Mouse (Mus musculus) spleen, adult 2 months (tissue): ENCODE results near the gene Polr2h. TPM values are rescaled to one million over a fixed set of nuclear protein-coding genes. Genes with fewer than 3 reads are reported as not detected.
A peak's percentile ranks its signal among the peaks of the same experiment; 100 is the strongest.

Experiments
- DNase-seq, 2 experiments: peaks; one replicate each; pipeline versions ENCODE4 v3.0.0 to v3.0.0-alpha.2; 2012 to 2021; ENCODE audit warnings: low spot score in 2 of 2, low read depth in 1 of 2
- H3K27ac ChIP-seq: fragments of 200-500 bp; 2 replicates; pipeline ENCODE4 v1.5.1; 2012; ENCODE audit warnings: low read length, inconsistent platforms; ENCODE audit not compliant: insufficient read depth
- H3K27me3 ChIP-seq: fragments of 200-500 bp; 2 replicates; pipeline ENCODE4 v1.6.1; 2012; ENCODE audit warnings: mild to moderate bottlenecking, moderate library complexity, low read length, inconsistent platforms; ENCODE audit not compliant: control insufficient read depth, insufficient read depth
- H3K36me3 ChIP-seq: fragments of 200-500 bp; 2 replicates; pipeline ENCODE4 v1.6.1; 2012; ENCODE audit warnings: mild to moderate bottlenecking, low read length, inconsistent platforms; ENCODE audit not compliant: control insufficient read depth, insufficient read depth
- H3K4me1 ChIP-seq: fragments of 200-500 bp; 2 replicates; pipeline ENCODE4 v1.6.1; 2011; ENCODE audit warnings: inconsistent platforms; ENCODE audit not compliant: control insufficient read depth, insufficient read depth, insufficient read length
- H3K4me3 ChIP-seq: fragments of 200-500 bp; 2 replicates; pipeline ENCODE4 v1.5.1; 2011; ENCODE audit warnings: mild to moderate bottlenecking, inconsistent platforms; ENCODE audit not compliant: insufficient read depth, insufficient read length; ENCODE audit errors: extremely low read depth
- CTCF ChIP-seq: fragments of 200-500 bp; IDR thresholded peaks from 2 replicates; pipeline ENCODE4 v1.5.1; 2011; ENCODE audit warnings: mild to moderate bottlenecking, inconsistent platforms; ENCODE audit not compliant: insufficient read depth, insufficient read length, insufficient replicate concordance; ENCODE audit errors: extremely low read depth
- POLR2A ChIP-seq: fragments of 200-500 bp; IDR thresholded peaks from 2 replicates; pipeline ENCODE4 v1.6.1; 2011; ENCODE audit warnings: low read depth, low read length, inconsistent platforms
- WGBS: fragments of 180-500 bp; shearing (Covaris S2); methylation state at CpG from one replicate; pipeline ENCODE4 v1.1.7; 2018; 5-methylcytosine and 5-hydroxymethylcytosine counted together
- polyA plus RNA-seq: library from polyadenylated mRNA; depleted of rRNA; stranded (reverse); fragments of >200 nt; gene quantifications from 2 replicates; pipeline ENCODE4 v1.2.3, GENCODE M21; 2012

Gene Polr2h
- polyA plus RNA-seq, 1 experiment, result 10.0 TPM

- H3K4me1 ChIP-seq, result no peaks in the 10 kb centered on the region; the same call in 1 of the 2 replicates
- 45% methylated on average over 5 of the region's 5 CpGs for WGBS
- H3K4me3 ChIP-seq, result no peak overlapping the region
- no peak for TF ChIP-seq CTCF
- no peak for TF ChIP-seq POLR2A
- H3K27ac ChIP-seq, result no peak overlapping the region
- no peak for DNase-seq
- H3K27me3 ChIP-seq, result peaks cover 20% of the 10 kb centered on the region
- no peaks in the 10 kb centered on the region for H3K36me3 ChIP-seq
These were observed 12.8 kb downstream of the Polr2h start for GRCm38 (mm10) chr16:20730293-20730711.

- Histone ChIP-seq H3K4me3 (no peak overlapping the region), H3K27ac (no peak overlapping the region), H3K36me3 (no peaks in the 10 kb centered on the region), H3K27me3 (peaks cover 21% of the 10 kb centered on the region), H3K4me1 (no peaks in the 10 kb centered on the region; the same call in 1 of the 2 replicates)
- no peak for DNase-seq
- TF ChIP-seq POLR2A, result no peak
- no peak for TF ChIP-seq CTCF
- 78% methylated on average over 5 of the region's 5 CpGs for WGBS
These were observed 14.2 kb downstream of the Polr2h start for GRCm38 (mm10) chr16:20731688-20732087.

GRCm38 (mm10) chr16:20732251-20732924 is 14.9 kb downstream of the Polr2h start:
- DNase-seq, result no peak
- TF ChIP-seq POLR2A (no peak), CTCF (no peak)
- Histone ChIP-seq H3K4me1 (no peaks in the 10 kb centered on the region; the same call in 1 of the 2 replicates), H3K27ac (no peak overlapping the region), H3K27me3 (peaks cover 21% of the 10 kb centered on the region), H3K36me3 (no peaks in the 10 kb centered on the region), H3K4me3 (peak overlapping the region; percentile 35; the same call in 1 of the 2 replicates)
- 7% methylated on average over 11 of the region's 30 CpGs for WGBS

- no peak for DNase-seq
- Histone ChIP-seq H3K27ac (no peak within 1 kb of the TSS), H3K4me3 (peak within 1 kb of the TSS; percentile 35; the same call in 1 of the 2 replicates), H3K4me1 (no peaks in the 10 kb centered on the region; the same call in 1 of the 2 replicates), H3K36me3 (no peaks in the 10 kb centered on the region), H3K27me3 (peaks cover 21% of the 10 kb centered on the region)
- 1% methylated on average over 69 of the region's 70 CpGs for WGBS
- no peak for TF ChIP-seq POLR2A
- no peak for TF ChIP-seq CTCF
These were observed 15.7 kb downstream of the Polr2h start, which contains the start of gene Chrd for GRCm38 (mm10) chr16:20732925-20733730. TSS of gene Chrd (plus strand) at chr16:20733127.

- Histone ChIP-seq H3K4me1 (no peaks in the 10 kb centered on the region; the same call in 1 of the 2 replicates), H3K27ac (no peak within 1 kb of the TSS), H3K27me3 (peaks cover 21% of the 10 kb centered on the region), H3K4me3 (peak within 1 kb of the TSS; percentile 35; the same call in 1 of the 2 replicates), H3K36me3 (no peaks in the 10 kb centered on the region)
- TF ChIP-seq POLR2A (no peak), CTCF (no peak)
- WGBS, result 7% methylated on average over 45 of the region's 45 CpGs
- DNase-seq, result no peak
These were observed 16.6 kb downstream of the Polr2h start, which contains the start of gene Thpo for GRCm38 (mm10) chr16:20733731-20734730. TSS of gene Thpo (minus strand) at chr16:20734511.

- no peak overlapping the region for H3K27ac ChIP-seq
- no peak for DNase-seq
These were observed 18.2 kb downstream of the Polr2h start for GRCm38 (mm10) chr16:20735651-20736050.

More at GRCm38 (mm10) chr16:20735651-20736050, 18.2 kb downstream of the Polr2h start:
- H3K27me3 ChIP-seq, result peaks cover 21% of the 10 kb centered on the region
- H3K4me1 ChIP-seq, result no peaks in the 10 kb centered on the region; the same call in 1 of the 2 replicates
- TF ChIP-seq POLR2A (no peak), CTCF (no peak)
- no peak overlapping the region for H3K4me3 ChIP-seq
- WGBS, result 68% methylated on average over 5 of the region's 5 CpGs
- no peaks in the 10 kb centered on the region for H3K36me3 ChIP-seq
